Mouse (Mus musculus) left cerebral cortex, postnatal 14 days (tissue): ENCODE measurements around the gene Fam107b. TPM values are rescaled to one million over a fixed set of nuclear protein-coding genes. Genes with fewer than 3 reads are reported as not detected.

Experiments used
- DNase-seq, 2 experiments: peaks; one replicate each; pipeline ENCODE4 v3.0.0; 2021 to 2022; ENCODE audit warnings: low spot score in 2 of 2, mixed read lengths in 1 of 2
- intact Hi-C: fragments of 180-260 bp; cut with DNase I; formaldehyde crosslinking; loops from one replicate; pipeline ENCODE4 v1.15.1; 2025
- long read RNA-seq, 2 experiments: library from polyadenylated mRNA; stranded (forward); transcript quantifications; one replicate each; pipeline ENCODE4 v2.0.0; 2021
- total RNA-seq, 2 experiments: library from RNA; stranded (reverse); gene quantifications; 2 replicates each; pipeline ENCODE4 v1.2.3; 2021

The Fam107b gene
- 10 to 100 TPM in 1 of 2 experiments, 1 to 10 TPM in 1; 9.3 to 10.5 TPM for total RNA-seq
- long read RNA-seq, experiment 1, transcript Fam107b-201 (4 exons, 3,156 nt) = major isoform, 6 of 6 reads
- long read RNA-seq, experiment 1, partial matches to known transcripts = 0 of 6 reads
- long read RNA-seq, experiment 1, other reads (novel, unspliced or antisense) = 0 of 6 reads
- long read RNA-seq, experiment 2, transcript Fam107b-201 (4 exons, 3,156 nt) = major isoform, 5 of 6 reads
- long read RNA-seq, experiment 2, partial matches to known transcripts = 0 of 6 reads
- long read RNA-seq, experiment 2, other reads (novel, unspliced or antisense) = 1 of 6 reads

DNA sequence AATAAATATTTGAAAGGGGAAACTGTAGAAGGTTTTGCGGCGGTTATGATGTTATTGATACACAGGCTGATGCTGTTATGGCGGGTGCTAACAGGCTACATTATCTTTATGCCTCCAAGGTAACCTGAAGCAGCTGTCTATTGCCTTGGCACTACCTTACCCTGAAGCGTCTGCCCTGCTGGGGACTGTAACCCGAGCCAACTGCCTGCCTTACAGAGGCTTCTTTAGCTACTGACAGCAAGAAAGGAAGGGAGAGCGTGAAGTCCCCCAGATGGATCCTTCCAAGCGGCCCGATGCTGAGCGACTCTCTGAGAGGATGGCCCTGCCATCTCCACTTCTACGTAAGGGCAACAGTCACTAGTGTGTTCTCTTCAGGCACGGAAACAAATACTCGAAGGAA is at the start of gene Fam107b:
Gene Fam107b, plus strand, starts transcription at position 303 of the 400 bp plus-strand sequence.
- intact Hi-C loops = no loop called here
- no peak for DNase-seq

DNA sequence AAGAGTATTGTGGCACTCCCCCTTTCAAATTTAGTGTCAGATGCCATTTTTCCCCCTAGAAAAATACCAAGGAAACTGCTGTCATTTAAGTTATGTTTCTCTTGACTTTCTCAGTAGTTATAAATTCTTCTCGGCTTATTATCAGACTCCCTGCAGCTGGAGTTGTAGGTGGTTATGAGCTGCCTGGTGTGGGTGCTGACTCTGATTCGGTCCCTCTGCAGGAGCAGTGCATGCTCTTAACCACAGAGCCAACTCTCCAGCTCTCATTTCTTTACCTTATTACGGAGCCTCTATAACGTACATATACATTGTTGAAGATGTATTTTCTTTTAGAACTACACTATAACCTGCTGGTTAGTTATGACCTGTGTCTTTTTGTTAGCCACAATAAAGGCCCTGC is 47.7 kb upstream of the Fam107b start:
- no peak for DNase-seq
- intact Hi-C loops = no loop called here

- no peak for DNase-seq
- intact Hi-C loops = no loop called here
Observed at GRCm38 (mm10) chr2:3526288-3526687, 44.0 kb upstream of the Fam107b start.

GRCm38 (mm10) chr2:3541307-3542079 is 28.8 kb upstream of the Fam107b start:
- DNase-seq = no peak
- intact Hi-C loops = no loop called here

- intact Hi-C loops = loop anchor here (2.0 to 5.0 kb wide), 2 partner anchors 221 to 255 kb away; no protein-coding TSS in a partner anchor
- no peak for DNase-seq
Observed at GRCm38 (mm10) chr2:3546055-3546454, 24.2 kb upstream of the Fam107b start.

GRCm38 (mm10) chr2:3546588-3546987 is 23.7 kb upstream of the Fam107b start:
- intact Hi-C loops = loop anchor here (2.0 to 5.0 kb wide), 2 partner anchors 221 to 254 kb away; no protein-coding TSS in a partner anchor
- DNase-seq = peak; percentile 32 to 69

DNA sequence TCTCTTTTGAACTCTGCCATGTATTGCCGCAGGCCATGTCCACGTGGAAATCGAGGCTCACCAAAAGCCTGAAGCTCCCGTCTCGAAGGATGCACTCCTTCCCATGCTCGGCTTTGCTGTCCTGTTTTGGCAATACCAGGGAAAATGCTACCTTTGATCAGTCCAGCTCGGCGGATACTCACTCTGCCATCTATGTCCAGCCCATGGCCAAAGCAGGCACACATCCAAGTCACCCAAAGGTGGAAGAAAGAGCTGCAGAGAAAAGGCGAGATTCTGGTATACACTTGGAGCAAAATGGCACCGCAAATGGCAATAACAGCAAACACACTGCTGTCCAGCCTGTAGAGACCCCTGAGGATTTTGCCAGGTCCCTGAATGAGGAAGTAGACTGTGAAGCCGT is 318 bp downstream of the Fam107b start:
- intact Hi-C loops = no loop called here
- no peak for DNase-seq

- intact Hi-C loops = no loop called here
Observed at GRCm38 (mm10) chr2:3573883-3574282, 3.6 kb downstream of the Fam107b start.

DNA sequence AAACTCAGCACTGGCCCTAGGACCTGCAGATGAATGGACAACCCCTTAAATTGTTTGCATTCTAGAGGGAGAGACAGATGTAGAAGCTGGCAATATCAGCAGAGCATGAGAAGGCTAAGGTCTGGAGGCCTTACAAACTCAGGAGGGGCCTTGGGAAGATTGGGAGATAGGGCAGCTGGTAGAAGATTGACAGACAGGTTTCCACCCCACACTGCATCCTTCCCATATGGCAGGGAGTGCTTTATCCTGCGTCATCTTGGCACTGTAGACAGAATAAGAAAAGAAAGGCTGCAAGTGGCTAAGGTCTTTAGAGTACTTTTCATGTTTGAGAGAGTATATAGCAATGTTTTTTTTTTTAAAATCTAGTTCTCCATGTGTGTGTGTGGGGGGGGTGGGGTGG is 4.9 kb downstream of the Fam107b start:
- intact Hi-C loops = no loop called here
- DNase-seq = peak in 1 of 2 experiments; percentile 1

More at GRCm38 (mm10) chr2:3573883-3574282, 3.6 kb downstream of the Fam107b start:
- DNase-seq = no peak

DNA sequence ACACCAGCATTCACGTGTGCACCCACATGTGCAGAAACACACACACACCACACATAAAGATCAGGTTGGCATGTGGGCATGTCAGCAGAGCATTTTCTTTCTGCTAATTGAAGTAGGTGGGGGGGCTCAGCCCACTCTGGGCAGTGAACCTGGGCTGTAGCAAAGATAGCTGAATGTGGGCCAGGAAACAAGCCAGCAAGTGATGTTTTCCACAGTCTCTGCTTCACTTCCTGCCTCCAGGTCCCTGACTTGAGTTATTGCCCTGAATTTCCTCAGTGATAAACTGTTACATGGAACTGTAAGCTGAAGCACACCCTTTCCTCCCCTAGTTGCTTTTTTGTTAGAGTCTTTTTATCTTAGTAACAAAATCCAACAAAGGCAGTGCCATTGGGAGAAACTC is 6.1 kb downstream of the Fam107b start:
- intact Hi-C loops = no loop called here
- DNase-seq = no peak

GRCm38 (mm10) chr2:3577216-3577615 is 6.9 kb downstream of the Fam107b start:
- intact Hi-C loops = no loop called here
- DNase-seq = no peak

- DNase-seq = no peak
- intact Hi-C loops = no loop called here
Observed at GRCm38 (mm10) chr2:3578180-3578902, 8.1 kb downstream of the Fam107b start.

DNA sequence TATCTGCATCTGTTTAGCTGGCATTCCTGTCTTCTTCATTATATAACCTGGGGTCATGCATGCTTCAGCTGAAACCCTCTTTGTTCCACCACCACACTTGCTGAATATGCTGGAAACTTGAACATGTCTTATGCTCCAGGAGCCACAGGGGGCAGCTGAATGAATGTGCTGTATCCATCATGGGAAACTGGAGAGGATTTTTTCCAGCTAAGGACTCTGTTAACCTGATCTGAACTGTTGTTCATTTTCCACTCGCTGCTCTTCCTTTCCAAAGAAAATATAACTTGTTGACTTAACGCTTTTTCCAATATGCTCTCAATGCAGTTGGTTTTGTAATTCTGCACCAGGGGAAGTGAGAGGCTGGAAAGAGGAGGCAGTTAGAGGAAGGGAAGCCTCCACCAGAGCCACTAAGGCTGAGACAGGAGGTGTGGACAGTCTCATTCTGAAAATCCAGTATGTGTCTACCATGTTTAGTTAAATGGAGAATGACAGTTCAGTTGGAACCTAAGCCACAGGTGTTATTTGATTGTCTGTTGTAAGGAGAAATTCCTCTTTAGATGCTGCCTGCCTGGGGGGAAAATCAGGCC is 9.1 kb downstream of the Fam107b start:
- intact Hi-C loops = no loop called here
- no peak for DNase-seq

- no peak for DNase-seq
- intact Hi-C loops = no loop called here
Observed at GRCm38 (mm10) chr2:3582830-3583229, 12.5 kb downstream of the Fam107b start.

GRCm38 (mm10) chr2:3585231-3585783 is 15.0 kb downstream of the Fam107b start:
- intact Hi-C loops = no loop called here
- DNase-seq = no peak

- no peak for DNase-seq
- intact Hi-C loops = no loop called here
Observed at GRCm38 (mm10) chr2:3590086-3590915, 20.0 kb downstream of the Fam107b start.

DNA sequence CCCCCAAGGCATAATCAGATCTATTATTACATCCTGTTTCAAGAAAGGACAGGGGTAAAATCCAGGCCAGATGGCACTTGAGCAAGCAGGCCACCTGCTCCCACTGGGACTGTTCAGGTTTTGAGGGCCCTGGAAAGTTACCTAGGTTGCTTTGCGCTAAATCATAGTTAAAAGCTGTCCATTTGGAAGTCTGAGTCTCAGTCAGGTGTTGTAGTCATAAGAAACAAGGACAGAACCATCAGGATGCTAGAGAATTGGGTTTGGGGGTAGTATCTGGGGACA is 20.6 kb downstream of the Fam107b start:
- intact Hi-C loops = no loop called here
- DNase-seq = no peak

GRCm38 (mm10) chr2:3594663-3595318 is 24.5 kb downstream of the Fam107b start:
- intact Hi-C loops = no loop called here
- no peak for DNase-seq
